Mouse (Mus musculus): ENCODE data around the gene Celf6. TPM values are rescaled to one million over a fixed set of nuclear protein-coding genes. Genes with fewer than 3 reads are reported as not detected.

Gene Celf6
- total RNA-seq (2014; fragmentation: Nextera tagmentation) (not detected in 2 replicates), total RNA-seq (2017) (not detected in 2 replicates), polyA plus RNA-seq (2012) (not detected in 2 replicates)

DNA sequence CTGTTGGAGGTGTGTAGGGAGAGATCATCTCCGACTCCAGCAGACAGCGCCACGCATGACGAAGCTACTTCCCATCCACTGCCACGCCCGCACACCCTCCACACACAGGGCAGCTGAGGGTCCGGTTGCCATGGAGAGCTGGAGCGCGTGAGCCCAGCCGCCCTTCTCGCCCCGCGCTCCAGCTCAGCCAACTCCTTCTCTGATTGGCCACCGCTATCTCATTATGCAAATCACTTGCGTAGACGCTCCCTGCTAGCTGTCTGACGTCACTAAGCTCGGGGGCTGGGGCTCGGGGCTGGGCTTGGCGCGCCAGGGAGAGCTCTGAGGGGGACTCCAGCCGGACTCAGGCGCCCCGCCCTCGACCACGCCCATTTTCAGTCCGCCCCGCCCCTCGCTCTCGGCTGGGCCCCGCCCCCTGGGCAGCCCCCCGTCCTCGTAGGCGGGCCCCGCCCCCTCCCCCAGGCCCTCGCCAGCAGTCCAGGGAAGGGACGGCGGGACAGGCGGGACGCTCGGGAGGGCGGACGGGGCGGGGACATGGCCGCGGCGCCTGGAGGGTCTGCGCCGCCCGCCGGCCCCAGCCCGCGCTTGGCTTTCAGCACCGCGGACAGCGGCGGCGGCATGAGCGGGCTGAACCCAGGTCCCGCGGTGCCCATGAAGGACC lies at the start of gene Celf6:
Gene Celf6 (plus strand): TSS at position 74 of the 661 bp plus-strand sequence.
- peaks cover 17% of the 10 kb centered on the region for H3K27me3 ChIP-seq (ENCODE audit: insufficient read depth, low read length)
- peaks cover 9% of the 10 kb centered on the region; the same call in 1 of the 2 replicates for H3K9me3 ChIP-seq (replicated peaks)
- no peaks in the 10 kb centered on the region for H3K36me3 ChIP-seq (replicated peaks)
- TF ChIP-seq GATA1 (IDR thresholded peaks at IDR 0.05; ENCODE audit: borderline replicate concordance, low read length) (no peak), CTCF (IDR thresholded peaks at IDR 0.05; ENCODE audit: low read depth, low read length) (no peak), POLR2AphosphoS5 (IDR thresholded peaks at IDR 0.05; ENCODE audit: insufficient replicate concordance, low read depth, low read length) (no peak), TAL1 (conservative IDR thresholded peaks at IDR 0.05; ENCODE audit: low read depth, low read length) (no peak), GATA2 (IDR thresholded peaks at IDR 0.05; ENCODE audit: borderline replicate concordance, low read depth, low read length) (no peak)
- peak within 1 kb of the TSS; percentile 61; the same call in 1 of the 2 replicates for H3K4me3 ChIP-seq (ENCODE audit: low read depth, low read length)
- DNase-seq (ENCODE audit: low spot score) (peak; percentile 52), ATAC-seq (ENCODE audit: extremely low read depth, insufficient number of reproducible peaks, low FRiP score, poor library complexity, severe bottlenecking) (peak; percentile 54; the same call in 1 of the 2 replicates)
- H3K4me1 ChIP-seq (ENCODE audit: insufficient read depth, low read depth, low read length): peaks cover 9% of the 10 kb centered on the region; the same call in 1 of the 2 replicates

DNA sequence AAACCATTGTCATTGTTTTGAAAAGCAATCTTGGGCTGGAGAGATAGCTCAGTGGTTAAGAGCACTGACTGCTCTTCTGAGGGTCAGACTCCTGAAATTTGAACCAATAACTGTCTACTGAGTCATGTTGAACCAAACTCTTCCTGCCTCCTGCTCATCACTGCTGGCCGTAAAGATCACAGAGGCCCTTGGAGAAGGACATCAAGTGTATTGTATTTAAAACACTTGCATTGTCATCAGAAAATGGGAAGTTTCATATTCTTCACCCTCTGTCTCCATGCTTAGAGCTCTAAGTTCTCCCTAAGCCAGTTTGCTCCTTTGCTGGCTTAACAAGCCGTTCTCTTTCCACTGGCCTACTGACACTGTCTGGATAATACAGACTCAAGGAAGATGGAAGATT lies 49.4 kb upstream of the Celf6 start:
- no peak overlapping the region for H3K4me3 ChIP-seq (ENCODE audit: low read depth, low read length)
- DNase-seq (ENCODE audit: low spot score): no peak
- H3K9me3 ChIP-seq (replicated peaks): no peaks in the 10 kb centered on the region
- H3K36me3 ChIP-seq (replicated peaks): no peaks in the 10 kb centered on the region
- H3K27me3 ChIP-seq (ENCODE audit: insufficient read depth, low read length): peaks cover 33% of the 10 kb centered on the region
- TF ChIP-seq CTCF (IDR thresholded peaks at IDR 0.05; ENCODE audit: low read depth, low read length): no peak
- TF ChIP-seq GATA2 (IDR thresholded peaks at IDR 0.05; ENCODE audit: borderline replicate concordance, low read depth, low read length): no peak
- no peak for TF ChIP-seq TAL1 (conservative IDR thresholded peaks at IDR 0.05; ENCODE audit: low read depth, low read length)
- no peak for TF ChIP-seq GATA1 (IDR thresholded peaks at IDR 0.05; ENCODE audit: borderline replicate concordance, low read length)
- TF ChIP-seq POLR2AphosphoS5 (IDR thresholded peaks at IDR 0.05; ENCODE audit: insufficient replicate concordance, low read depth, low read length): no peak
- ATAC-seq (ENCODE audit: extremely low read depth, insufficient number of reproducible peaks, low FRiP score, poor library complexity, severe bottlenecking): no peak
- no peaks in the 10 kb centered on the region for H3K4me1 ChIP-seq (ENCODE audit: insufficient read depth, low read depth, low read length)

DNA sequence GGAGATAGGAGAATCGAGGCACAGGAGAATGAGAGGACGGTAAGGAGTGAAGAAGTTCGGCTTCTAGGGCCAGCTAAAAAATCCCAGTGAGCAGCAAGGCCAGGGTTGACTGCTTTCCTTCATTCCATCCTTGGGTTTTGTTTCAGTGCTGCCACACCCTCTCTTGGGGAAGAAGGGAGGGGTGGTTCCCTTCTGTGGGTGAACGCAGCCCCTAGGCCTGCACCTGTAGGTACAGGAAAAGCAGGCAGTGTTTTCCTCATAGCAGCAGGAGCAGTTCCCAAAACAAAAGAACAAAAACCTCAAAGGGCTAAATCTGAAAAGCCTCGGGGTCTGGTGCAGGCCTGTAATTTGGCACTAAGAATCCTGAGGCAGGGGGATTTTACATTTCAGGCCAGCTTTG lies 46.1 kb upstream of the Celf6 start:
- DNase-seq (ENCODE audit: low spot score) (no peak), ATAC-seq (ENCODE audit: extremely low read depth, insufficient number of reproducible peaks, low FRiP score, poor library complexity, severe bottlenecking) (no peak)
- H3K4me1 ChIP-seq (ENCODE audit: insufficient read depth, low read depth, low read length): no peaks in the 10 kb centered on the region
- TF ChIP-seq GATA2 (IDR thresholded peaks at IDR 0.05; ENCODE audit: borderline replicate concordance, low read depth, low read length) (no peak), GATA1 (IDR thresholded peaks at IDR 0.05; ENCODE audit: borderline replicate concordance, low read length) (no peak), POLR2AphosphoS5 (IDR thresholded peaks at IDR 0.05; ENCODE audit: insufficient replicate concordance, low read depth, low read length) (no peak), CTCF (IDR thresholded peaks at IDR 0.05; ENCODE audit: low read depth, low read length) (no peak), TAL1 (conservative IDR thresholded peaks at IDR 0.05; ENCODE audit: low read depth, low read length) (no peak)
- H3K27me3 ChIP-seq (ENCODE audit: insufficient read depth, low read length): peaks cover 31% of the 10 kb centered on the region
- H3K36me3 ChIP-seq (replicated peaks): no peaks in the 10 kb centered on the region
- H3K9me3 ChIP-seq (replicated peaks): no peaks in the 10 kb centered on the region
- H3K4me3 ChIP-seq (ENCODE audit: low read depth, low read length): no peak overlapping the region

DNA sequence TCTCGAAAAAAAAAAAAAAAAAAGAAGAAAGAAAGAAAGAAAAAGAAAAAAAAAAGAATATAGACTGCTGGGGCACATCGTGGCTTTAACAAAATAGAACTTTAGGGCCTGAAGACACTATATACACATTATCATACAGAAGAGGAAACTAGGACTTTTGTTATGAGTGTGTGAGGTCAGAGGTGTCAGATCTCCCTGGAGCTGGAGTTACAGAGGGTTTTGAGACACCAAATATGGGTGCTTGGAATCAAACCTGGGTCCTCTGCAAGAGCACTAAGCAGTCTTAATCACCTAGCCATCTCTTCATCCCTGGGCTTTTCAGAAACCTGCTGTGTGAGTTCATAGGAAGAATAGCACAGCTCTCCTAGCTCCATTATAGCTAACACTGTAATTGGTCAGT lies 44.3 kb upstream of the Celf6 start:
- TF ChIP-seq GATA1 (IDR thresholded peaks at IDR 0.05; ENCODE audit: borderline replicate concordance, low read length) (no peak), POLR2AphosphoS5 (IDR thresholded peaks at IDR 0.05; ENCODE audit: insufficient replicate concordance, low read depth, low read length) (no peak), TAL1 (conservative IDR thresholded peaks at IDR 0.05; ENCODE audit: low read depth, low read length) (no peak), CTCF (IDR thresholded peaks at IDR 0.05; ENCODE audit: low read depth, low read length) (no peak), GATA2 (IDR thresholded peaks at IDR 0.05; ENCODE audit: borderline replicate concordance, low read depth, low read length) (no peak)
- Histone ChIP-seq H3K4me1 (ENCODE audit: insufficient read depth, low read depth, low read length) (no peaks in the 10 kb centered on the region; the same call in 1 of the 2 replicates), H3K4me3 (ENCODE audit: low read depth, low read length) (no peak overlapping the region), H3K27me3 (ENCODE audit: insufficient read depth, low read length) (peaks cover 34% of the 10 kb centered on the region), H3K9me3 (replicated peaks) (no peaks in the 10 kb centered on the region), H3K36me3 (replicated peaks) (no peaks in the 10 kb centered on the region)
- no peak for ATAC-seq (ENCODE audit: extremely low read depth, insufficient number of reproducible peaks, low FRiP score, poor library complexity, severe bottlenecking)
- no peak for DNase-seq (ENCODE audit: low spot score)

DNA sequence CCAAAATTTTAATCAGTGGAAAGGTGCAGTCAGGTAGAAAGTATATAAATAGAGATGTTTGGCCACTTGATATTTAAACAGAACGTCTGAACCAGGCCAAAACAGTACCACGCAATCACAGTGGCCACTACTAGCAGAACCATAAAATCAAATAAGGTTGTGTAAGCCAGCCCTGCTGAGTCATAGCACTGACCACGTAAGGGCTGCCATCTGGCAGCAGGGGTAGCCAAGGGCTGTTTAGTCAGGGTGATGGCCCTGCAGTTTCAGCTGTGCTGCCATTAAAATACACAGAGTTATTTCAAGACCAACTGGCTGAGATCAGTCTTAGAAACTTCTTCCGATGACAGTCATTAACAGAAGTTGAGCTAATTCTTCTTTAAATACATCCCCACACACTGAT lies 43.8 kb upstream of the Celf6 start:
- Histone ChIP-seq H3K9me3 (replicated peaks) (no peaks in the 10 kb centered on the region), H3K4me1 (ENCODE audit: insufficient read depth, low read depth, low read length) (no peaks in the 10 kb centered on the region; the same call in 1 of the 2 replicates), H3K4me3 (ENCODE audit: low read depth, low read length) (no peak overlapping the region), H3K36me3 (replicated peaks) (no peaks in the 10 kb centered on the region), H3K27me3 (ENCODE audit: insufficient read depth, low read length) (peaks cover 34% of the 10 kb centered on the region)
- no peak for ATAC-seq (ENCODE audit: extremely low read depth, insufficient number of reproducible peaks, low FRiP score, poor library complexity, severe bottlenecking)
- no peak for DNase-seq (ENCODE audit: low spot score)
- no peak for TF ChIP-seq GATA1 (IDR thresholded peaks at IDR 0.05; ENCODE audit: borderline replicate concordance, low read length)
- no peak for TF ChIP-seq CTCF (IDR thresholded peaks at IDR 0.05; ENCODE audit: low read depth, low read length)

DNA sequence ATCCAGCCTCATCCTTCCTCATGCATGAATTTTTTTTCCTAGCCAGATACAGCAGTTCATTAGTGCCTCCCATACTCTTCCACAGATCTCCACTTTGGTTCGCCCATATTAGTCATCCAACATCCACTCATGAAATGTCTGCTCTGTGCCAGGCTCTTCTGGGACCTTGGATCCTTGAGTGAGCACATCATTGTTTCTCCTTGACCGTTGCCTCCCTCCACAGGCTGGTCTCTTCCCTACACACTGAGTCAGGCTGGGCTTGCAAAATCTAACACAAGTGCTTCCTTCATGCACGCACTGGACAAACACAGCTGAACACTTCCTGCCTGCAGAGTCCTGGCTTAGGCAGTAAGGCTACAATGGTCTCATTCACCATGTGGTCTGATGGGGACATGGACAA lies 40.1 kb upstream of the Celf6 start:
- Histone ChIP-seq H3K4me1 (ENCODE audit: insufficient read depth, low read depth, low read length) (no peaks in the 10 kb centered on the region; the same call in 1 of the 2 replicates), H3K4me3 (ENCODE audit: low read depth, low read length) (no peak overlapping the region), H3K27me3 (ENCODE audit: insufficient read depth, low read length) (peaks cover 31% of the 10 kb centered on the region), H3K9me3 (replicated peaks) (no peaks in the 10 kb centered on the region), H3K36me3 (replicated peaks) (no peaks in the 10 kb centered on the region)
- TF ChIP-seq POLR2AphosphoS5 (IDR thresholded peaks at IDR 0.05; ENCODE audit: insufficient replicate concordance, low read depth, low read length): no peak
- no peak for TF ChIP-seq GATA2 (IDR thresholded peaks at IDR 0.05; ENCODE audit: borderline replicate concordance, low read depth, low read length)
- no peak for TF ChIP-seq TAL1 (conservative IDR thresholded peaks at IDR 0.05; ENCODE audit: low read depth, low read length)
- no peak for TF ChIP-seq GATA1 (IDR thresholded peaks at IDR 0.05; ENCODE audit: borderline replicate concordance, low read length)
- no peak for TF ChIP-seq CTCF (IDR thresholded peaks at IDR 0.05; ENCODE audit: low read depth, low read length)
- ATAC-seq (ENCODE audit: extremely low read depth, insufficient number of reproducible peaks, low FRiP score, poor library complexity, severe bottlenecking) (no peak), DNase-seq (ENCODE audit: low spot score) (no peak)
